8 mouse cellular contexts compared by ENCODE assay signal in the genomic region with DNA sequence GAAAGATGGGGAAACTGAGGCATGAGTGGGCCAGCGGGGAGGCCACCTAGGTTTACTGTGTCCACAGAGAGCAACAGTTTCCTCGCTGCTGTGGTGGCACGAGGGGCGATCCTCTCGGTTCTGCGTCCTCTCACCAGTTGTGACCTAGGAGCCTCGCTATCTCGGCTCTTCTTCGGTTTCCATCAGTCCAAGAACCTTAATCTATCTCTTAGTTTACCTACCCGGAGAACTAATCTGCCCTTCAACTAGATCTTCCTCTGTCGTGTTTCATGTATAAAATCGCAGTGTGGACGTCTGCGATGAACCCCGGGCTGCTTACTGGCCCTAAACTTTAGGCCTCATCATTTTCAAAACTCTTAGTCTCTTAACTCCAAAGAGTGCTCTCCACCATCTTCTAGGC. TPM values are rescaled to one million over a fixed set of nuclear protein-coding genes. Genes with fewer than 3 reads are reported as not detected.
DNase-seq lines count a peak whose midpoint lies in the region; ATAC-seq and TF ChIP-seq lines count a peak whose summit lies in the region.

No protein-coding gene starts in this region.

- H3K4me2 ChIP-seq in kidney, embryonic 16.5 days (replicated peaks; ENCODE audit: low read depth, low read length), result peak overlapping the region; percentile 70
- peak overlapping the region; percentile 91 for H3K4me2 ChIP-seq in hindbrain, embryonic 13.5 days
- H3K4me2 ChIP-seq in midbrain, embryonic 16.5 days (ENCODE audit: low read length), result peak overlapping the region; percentile 88

- no peak for TF ChIP-seq CTCF in bone marrow macrophage, adult 2 months (IDR thresholded peaks at IDR 0.05; ENCODE audit: low read depth, low read length)

- peaks cover 44% of the 10 kb centered on the region for H3K36me3 ChIP-seq in kidney, embryonic 16.5 days (ENCODE audit: insufficient read depth, low read length)
- peaks cover 52% of the 10 kb centered on the region for H3K36me3 ChIP-seq in hindbrain, embryonic 13.5 days
- H3K36me3 ChIP-seq in midbrain, embryonic 16.5 days (ENCODE audit: control insufficient read depth, insufficient read depth, low read length), result peaks cover 18% of the 10 kb centered on the region

- WGBS in kidney, embryonic 16.5 days, result 6% methylated on average over 15 of the region's 15 CpGs
- 12% methylated on average over 15 of the region's 15 CpGs for WGBS in hindbrain, embryonic 13.5 days
- WGBS in midbrain, embryonic 16.5 days, result 12% methylated on average over 15 of the region's 15 CpGs

- no peak for DNase-seq in kidney, postnatal 25 days
- DNase-seq in urinary bladder, postnatal 10 days (ENCODE audit: low spot score), result no peak
- DNase-seq in testis, postnatal 14 days (ENCODE audit: low spot score), result no peak
- DNase-seq in frontal cortex, postnatal 14 days (ENCODE audit: low spot score in 2 of 2), result no peak

- no peak for ATAC-seq in kidney, embryonic 16.5 days (ENCODE audit: low FRiP score, low TSS enrichment)
- peak; percentile 58 for ATAC-seq in hindbrain, embryonic 13.5 days (ENCODE audit: low FRiP score)
- peak; percentile 18 for ATAC-seq in midbrain, embryonic 16.5 days

- TF ChIP-seq POLR2A in bone marrow macrophage, adult 2 months (IDR thresholded peaks at IDR 0.05; ENCODE audit: borderline replicate concordance, low read depth, low read length), result no peak

- H3K27ac ChIP-seq in kidney, embryonic 16.5 days (ENCODE audit: low read length), result peak overlapping the region; percentile 90
- peak overlapping the region; percentile 79 for H3K27ac ChIP-seq in bone marrow macrophage, adult 2 months (ENCODE audit: insufficient read depth, low read depth, low read length)
- peak overlapping the region; percentile 92 for H3K27ac ChIP-seq in hindbrain, embryonic 13.5 days
- H3K27ac ChIP-seq in midbrain, embryonic 16.5 days (ENCODE audit: low read length), result peak overlapping the region; percentile 89

- peak overlapping the region; percentile 98 for H3K9ac ChIP-seq in kidney, embryonic 16.5 days (replicated peaks; ENCODE audit: low read length)
- peak overlapping the region; percentile 96 for H3K9ac ChIP-seq in hindbrain, embryonic 13.5 days
- H3K9ac ChIP-seq in midbrain, embryonic 16.5 days (ENCODE audit: low read depth, low read length), result peak overlapping the region; percentile 98

- H3K9me3 ChIP-seq in kidney, embryonic 16.5 days (ENCODE audit: low read length), result no peaks in the 10 kb centered on the region
- no peaks in the 10 kb centered on the region for H3K9me3 ChIP-seq in hindbrain, embryonic 13.5 days
- no peaks in the 10 kb centered on the region for H3K9me3 ChIP-seq in midbrain, embryonic 16.5 days (replicated peaks; ENCODE audit: control insufficient read depth, low read length, poor library complexity, severe bottlenecking)

- no peaks in the 10 kb centered on the region for H3K27me3 ChIP-seq in kidney, embryonic 16.5 days (ENCODE audit: insufficient read depth, low read length)
- H3K27me3 ChIP-seq in hindbrain, embryonic 13.5 days, result no peaks in the 10 kb centered on the region
- no peaks in the 10 kb centered on the region for H3K27me3 ChIP-seq in midbrain, embryonic 16.5 days (ENCODE audit: control insufficient read depth, insufficient read depth, low read depth, low read length)

- H3K4me1 ChIP-seq in kidney, embryonic 16.5 days (ENCODE audit: insufficient read depth, low read length), result peaks cover 23% of the 10 kb centered on the region
- peaks cover 9% of the 10 kb centered on the region for H3K4me1 ChIP-seq in bone marrow macrophage, adult 2 months (ENCODE audit: control insufficient read depth, insufficient read depth, low read length)
- peaks cover 25% of the 10 kb centered on the region for H3K4me1 ChIP-seq in hindbrain, embryonic 13.5 days (replicated peaks)
- H3K4me1 ChIP-seq in midbrain, embryonic 16.5 days (ENCODE audit: control insufficient read depth, insufficient read depth, low read length), result peaks cover 22% of the 10 kb centered on the region

- peak overlapping the region; percentile 97 for H3K4me3 ChIP-seq in kidney, embryonic 16.5 days (ENCODE audit: low read length)
- peak overlapping the region; percentile 87 for H3K4me3 ChIP-seq in bone marrow macrophage, adult 2 months (ENCODE audit: insufficient read depth, low read length)
- peak overlapping the region; percentile 90 for H3K4me3 ChIP-seq in hindbrain, embryonic 13.5 days
- H3K4me3 ChIP-seq in midbrain, embryonic 16.5 days (ENCODE audit: low read depth, low read length), result peak overlapping the region; percentile 95

RNA-seq across cellular contexts. Expression of a gene that starts 0.6 kb away (rescaled TPM):
- 0.05 and 0.21 TPM in 2 replicates for polyA plus RNA-seq in kidney, embryonic 16.5 days (2015; fragmentation: Nextera tagmentation; extraction: Ambion mirVana)
- not detected in 2 replicates for polyA plus RNA-seq in bone marrow macrophage, adult 2 months (2012; ENCODE audit: insufficient read depth, insufficient read length, missing spikeins)
- polyA plus RNA-seq in hindbrain, embryonic 13.5 days (2015; fragmentation: Nextera tagmentation; extraction: Ambion mirVana), result 0.05 and 0.12 TPM in 2 replicates
- 0.07 and 0.24 TPM in 2 replicates for polyA plus RNA-seq in midbrain, embryonic 16.5 days (2015; fragmentation: Nextera tagmentation; extraction: Ambion mirVana)

RNA-seq across cellular contexts. Expression of a gene that starts 0.7 kb away (rescaled TPM):
- polyA plus RNA-seq in kidney, embryonic 16.5 days (2015; fragmentation: Nextera tagmentation; extraction: Ambion mirVana), result 56.4 and 60.6 TPM in 2 replicates
- polyA plus RNA-seq in bone marrow macrophage, adult 2 months (2012; ENCODE audit: insufficient read depth, insufficient read length, missing spikeins), result 25.7 and 32.6 TPM in 2 replicates
- polyA plus RNA-seq in hindbrain, embryonic 13.5 days (2015; fragmentation: Nextera tagmentation; extraction: Ambion mirVana), result 49.0 and 50.2 TPM in 2 replicates
- polyA plus RNA-seq in midbrain, embryonic 16.5 days (2015; fragmentation: Nextera tagmentation; extraction: Ambion mirVana), result 60.5 and 67.0 TPM in 2 replicates

RNA-seq across cellular contexts. Expression of a gene that starts 6.2 kb away (rescaled TPM):
- polyA plus RNA-seq in kidney, embryonic 16.5 days (2015; fragmentation: Nextera tagmentation; extraction: Ambion mirVana), result 129 and 156 TPM in 2 replicates
- 109 and 163 TPM in 2 replicates for polyA plus RNA-seq in bone marrow macrophage, adult 2 months (2012; ENCODE audit: insufficient read depth, insufficient read length, missing spikeins)
- polyA plus RNA-seq in hindbrain, embryonic 13.5 days (2015; fragmentation: Nextera tagmentation; extraction: Ambion mirVana), result 123 and 129 TPM in 2 replicates
- 118 and 123 TPM in 2 replicates for polyA plus RNA-seq in midbrain, embryonic 16.5 days (2015; fragmentation: Nextera tagmentation; extraction: Ambion mirVana)

RNA-seq across cellular contexts. Expression of a gene that starts 9.5 kb away (rescaled TPM):
- 0.85 and 1.2 TPM in 2 replicates for polyA plus RNA-seq in kidney, embryonic 16.5 days (2015; fragmentation: Nextera tagmentation; extraction: Ambion mirVana)
- polyA plus RNA-seq in bone marrow macrophage, adult 2 months (2012; ENCODE audit: insufficient read depth, insufficient read length, missing spikeins), result 0.28 and 0.44 TPM in 2 replicates
- 0.82 and 0.91 TPM in 2 replicates for polyA plus RNA-seq in hindbrain, embryonic 13.5 days (2015; fragmentation: Nextera tagmentation; extraction: Ambion mirVana)
- polyA plus RNA-seq in midbrain, embryonic 16.5 days (2015; fragmentation: Nextera tagmentation; extraction: Ambion mirVana), result 1.1 and 1.2 TPM in 2 replicates

RNA-seq across cellular contexts. Expression of a gene that starts 34.0 kb away (rescaled TPM):
- polyA plus RNA-seq in kidney, embryonic 16.5 days (2015; fragmentation: Nextera tagmentation; extraction: Ambion mirVana), result 1.2 and 1.6 TPM in 2 replicates
- polyA plus RNA-seq in bone marrow macrophage, adult 2 months (2012; ENCODE audit: insufficient read depth, insufficient read length, missing spikeins), result not detected in 2 replicates
- 0.84 and 0.89 TPM in 2 replicates for polyA plus RNA-seq in hindbrain, embryonic 13.5 days (2015; fragmentation: Nextera tagmentation; extraction: Ambion mirVana)
- 2.9 and 3.2 TPM in 2 replicates for polyA plus RNA-seq in midbrain, embryonic 16.5 days (2015; fragmentation: Nextera tagmentation; extraction: Ambion mirVana)
